8 mouse cellular contexts compared by ENCODE assay signal in genomic region chr4:107673638-107674321, GRCm38 (mm10). TPM values are rescaled to one million over a fixed set of nuclear protein-coding genes. Genes with fewer than 3 reads are reported as not detected.
A peak's percentile ranks its signal among the peaks of the same experiment; 100 is the strongest.
DNase-seq lines count a peak whose midpoint lies in the region; ATAC-seq and TF ChIP-seq lines count a peak whose summit lies in the region.

No protein-coding gene starts in this region.

- DNase-seq in brain, embryonic 14.5 days (ENCODE audit: low read depth) = peak; percentile 97
- peak; percentile 90 for DNase-seq in forebrain, embryonic 10.5 days (ENCODE audit: extremely low spot score, low spot score)
- peak; percentile 71 for DNase-seq in heart, postnatal 0 days (ENCODE audit: low spot score)
- peak; percentile 81 to 83 for DNase-seq in kidney, postnatal 25 days
- DNase-seq in liver, embryonic 14.5 days (ENCODE audit: low read depth in 3 of 3, low spot score in 3 of 3) = peak; percentile 31 to 40 (median 35)

- TF ChIP-seq CTCF in brain, embryonic 14.5 days (IDR thresholded peaks at IDR 0.05; ENCODE audit: borderline replicate concordance, extremely low read depth, insufficient read depth, insufficient read length) = peak; percentile 81
- peak; percentile 50 for TF ChIP-seq CTCF in heart, postnatal 0 days (IDR thresholded peaks at IDR 0.05; ENCODE audit: low read depth)
- TF ChIP-seq CTCF in liver, embryonic 14.5 days (IDR thresholded peaks at IDR 0.05; ENCODE audit: low read depth) = peak; percentile 74

- peak; percentile 27; the same call in 1 of the 2 replicates for TF ChIP-seq POLR2A in brain, embryonic 14.5 days (IDR thresholded peaks at IDR 0.05; ENCODE audit: borderline replicate concordance, extremely low read depth, insufficient read depth, insufficient read length, poor library complexity, severe bottlenecking)

- 19% methylated on average over 23 of the region's 23 CpGs for WGBS in forebrain, embryonic 10.5 days
- 24% methylated on average over 23 of the region's 23 CpGs for WGBS in heart, postnatal 0 days
- 19% methylated on average over 23 of the region's 23 CpGs for WGBS in liver, embryonic 14.5 days (ENCODE audit: insufficient replicate concordance)
- 12% methylated on average over 23 of the region's 23 CpGs for WGBS in neural tube, embryonic 12.5 days
- 20% methylated on average over 23 of the region's 23 CpGs for WGBS in stomach, embryonic 16.5 days

- H3K4me1 ChIP-seq in forebrain, embryonic 10.5 days = peaks cover 24% of the 10 kb centered on the region
- H3K4me1 ChIP-seq in heart, postnatal 0 days (ENCODE audit: control insufficient read depth, insufficient read depth) = no peaks in the 10 kb centered on the region
- no peaks in the 10 kb centered on the region for H3K4me1 ChIP-seq in liver, embryonic 14.5 days (replicated peaks; ENCODE audit: control insufficient read depth in 2 of 2, insufficient read depth in 2 of 2, low read length in 1 of 2)
- peaks cover 11% of the 10 kb centered on the region for H3K4me1 ChIP-seq in neural tube, embryonic 12.5 days
- no peaks in the 10 kb centered on the region; the same call in 1 of the 2 replicates for H3K4me1 ChIP-seq in stomach, embryonic 16.5 days (ENCODE audit: control insufficient read depth, insufficient read depth, low read length)

- H3K36me3 ChIP-seq in forebrain, embryonic 10.5 days (replicated peaks) = no peaks in the 10 kb centered on the region
- H3K36me3 ChIP-seq in heart, postnatal 0 days (replicated peaks; ENCODE audit: control insufficient read depth, insufficient read depth, low read length) = no peaks in the 10 kb centered on the region
- no peaks in the 10 kb centered on the region for H3K36me3 ChIP-seq in liver, embryonic 14.5 days (replicated peaks; ENCODE audit: control insufficient read depth, insufficient read depth, low read depth)
- H3K36me3 ChIP-seq in neural tube, embryonic 12.5 days = no peaks in the 10 kb centered on the region
- H3K36me3 ChIP-seq in stomach, embryonic 16.5 days (ENCODE audit: control insufficient read depth, insufficient read depth, low read length) = no peaks in the 10 kb centered on the region

- ATAC-seq in CD4-positive, CD25-positive, alpha-beta regulatory T cell, adult 4 months = peak; percentile 82
- peak; percentile 85 for ATAC-seq in heart, postnatal 0 days (ENCODE audit: insufficient read depth, low read depth)
- ATAC-seq in liver, embryonic 14.5 days (ENCODE audit: insufficient read depth) = no peak
- peak; percentile 93 for ATAC-seq in neural tube, embryonic 12.5 days (ENCODE audit: low FRiP score, low read depth)
- ATAC-seq in stomach, embryonic 16.5 days (ENCODE audit: insufficient read depth, low FRiP score) = peak; percentile 77

- no peak overlapping the region for H3K9ac ChIP-seq in heart, postnatal 0 days (replicated peaks; ENCODE audit: low read depth, low read length)
- no peak overlapping the region for H3K9ac ChIP-seq in liver, embryonic 14.5 days (replicated peaks)
- H3K9ac ChIP-seq in neural tube, embryonic 12.5 days = peak overlapping the region; percentile 45; the same call in 1 of the 2 replicates
- H3K9ac ChIP-seq in stomach, embryonic 16.5 days (ENCODE audit: low read length) = no peak overlapping the region

- H3K27ac ChIP-seq in forebrain, embryonic 10.5 days = peak overlapping the region; percentile 72
- no peak overlapping the region for H3K27ac ChIP-seq in heart, postnatal 0 days (ENCODE audit: low read depth)
- H3K27ac ChIP-seq in liver, embryonic 14.5 days = no peak overlapping the region
- peak overlapping the region; percentile 21; the same call in 1 of the 2 replicates for H3K27ac ChIP-seq in neural tube, embryonic 12.5 days
- H3K27ac ChIP-seq in stomach, embryonic 16.5 days (ENCODE audit: low read length) = no peak overlapping the region

- H3K4me3 ChIP-seq in forebrain, embryonic 10.5 days = peak overlapping the region; percentile 25; the same call in 1 of the 2 replicates
- H3K4me3 ChIP-seq in heart, postnatal 0 days (ENCODE audit: low read depth, low read length) = no peak overlapping the region
- no peak overlapping the region for H3K4me3 ChIP-seq in liver, embryonic 14.5 days (ENCODE audit: insufficient read depth in 1 of 2, low read depth in 2 of 2, low read length in 2 of 2)
- H3K4me3 ChIP-seq in neural tube, embryonic 12.5 days = no peak overlapping the region
- H3K4me3 ChIP-seq in stomach, embryonic 16.5 days (replicated peaks; ENCODE audit: low read length) = no peak overlapping the region

- H3K27me3 ChIP-seq in forebrain, embryonic 10.5 days (ENCODE audit: poor library complexity, severe bottlenecking) = peaks cover 76% of the 10 kb centered on the region
- peaks cover 21% of the 10 kb centered on the region for H3K27me3 ChIP-seq in heart, postnatal 0 days (ENCODE audit: control insufficient read depth, insufficient read depth, low read length)
- peaks cover 7% of the 10 kb centered on the region for H3K27me3 ChIP-seq in liver, embryonic 14.5 days (ENCODE audit: control insufficient read depth, insufficient read depth, low read length)
- no peaks in the 10 kb centered on the region for H3K27me3 ChIP-seq in neural tube, embryonic 12.5 days (replicated peaks)
- peaks cover 12% of the 10 kb centered on the region; the same call in 1 of the 2 replicates for H3K27me3 ChIP-seq in stomach, embryonic 16.5 days (ENCODE audit: control insufficient read depth, insufficient read depth, low read length)

- no peak overlapping the region for H3K4me2 ChIP-seq in heart, postnatal 0 days (ENCODE audit: low read depth, low read length)
- no peak overlapping the region for H3K4me2 ChIP-seq in liver, embryonic 14.5 days (ENCODE audit: low read depth)
- peak overlapping the region; percentile 44 for H3K4me2 ChIP-seq in neural tube, embryonic 12.5 days (replicated peaks)
- peak overlapping the region; percentile 13; the same call in 1 of the 2 replicates for H3K4me2 ChIP-seq in stomach, embryonic 16.5 days (ENCODE audit: low read depth, low read length)

- no peaks in the 10 kb centered on the region for H3K9me3 ChIP-seq in forebrain, embryonic 10.5 days
- H3K9me3 ChIP-seq in heart, postnatal 0 days (replicated peaks; ENCODE audit: control insufficient read depth, low read length) = no peaks in the 10 kb centered on the region
- H3K9me3 ChIP-seq in liver, embryonic 14.5 days (ENCODE audit: control insufficient read depth, low read length) = no peaks in the 10 kb centered on the region
- no peaks in the 10 kb centered on the region for H3K9me3 ChIP-seq in neural tube, embryonic 12.5 days
- no peaks in the 10 kb centered on the region for H3K9me3 ChIP-seq in stomach, embryonic 16.5 days (replicated peaks; ENCODE audit: control insufficient read depth, low read length)

- TF ChIP-seq EP300 in heart, postnatal 0 days (IDR thresholded peaks at IDR 0.05; ENCODE audit: low read depth) = no peak
- TF ChIP-seq EP300 in liver, embryonic 14.5 days (IDR thresholded peaks at IDR 0.05; ENCODE audit: low read depth) = no peak

RNA-seq across cellular contexts. Expression of gene Dmrtb1, which starts 10.2 kb away (rescaled TPM):
- not detected for polyA plus RNA-seq in CD4-positive, CD25-positive, alpha-beta regulatory T cell, adult 4 months (2017; shearing (Covaris generic))
- 61.0 and 82.4 TPM in 2 replicates for polyA plus RNA-seq in brain, embryonic 14.5 days (2012; rRNA removed)
- polyA plus RNA-seq in forebrain, embryonic 10.5 days (2016; fragmentation: Nextera tagmentation; extraction: Ambion mirVana) = 0.87 and 2.7 TPM in 2 replicates
- not detected in 2 replicates for total RNA-seq in heart, postnatal 0 days (2014; rRNA removed; ENCODE audit: low replicate concordance)
- polyA plus RNA-seq in heart, postnatal 0 days (2015; fragmentation: Nextera tagmentation; extraction: Ambion mirVana) = not detected in 2 replicates
- polyA plus RNA-seq in liver, embryonic 14.5 days (2012; rRNA removed) = 0.03 and 0.08 TPM in 2 replicates
- polyA plus RNA-seq in liver, embryonic 14.5 days (2014; fragmentation: Nextera tagmentation; extraction: Ambion mirVana) = not detected in 2 replicates
- 19.1 and 23.3 TPM in 2 replicates for polyA plus RNA-seq in neural tube, embryonic 12.5 days (2016; fragmentation: Nextera tagmentation; extraction: Ambion mirVana)
- not detected in 2 replicates for polyA plus RNA-seq in stomach, embryonic 16.5 days (2015; fragmentation: Nextera tagmentation; extraction: Ambion mirVana)

Comparison
In these comparisons a context has a peak if more than half of its experiments do, and no peak if none do; other contexts are left out.
1. DNase-seq: peak in every context shown above with its lines; median percentile 97 in brain, embryonic 14.5 days; 90 in forebrain, embryonic 10.5 days; 82 in kidney, postnatal 25 days; 71 in heart, postnatal 0 days; 35 in liver, embryonic 14.5 days.
2. H3K27ac ChIP-seq: peak in forebrain, embryonic 10.5 days (single experiment) and neural tube, embryonic 12.5 days (single experiment); none in heart, postnatal 0 days (single experiment), liver, embryonic 14.5 days (single experiment) and stomach, embryonic 16.5 days (single experiment).
3. H3K4me2 ChIP-seq: peak in neural tube, embryonic 12.5 days (single experiment) and stomach, embryonic 16.5 days (single experiment); none in heart, postnatal 0 days (single experiment) and liver, embryonic 14.5 days (single experiment).
4. Peak in every context shown above with its lines, with median percentiles within 50 percentile points of each other: CTCF ChIP-seq.